Mouse (Mus musculus) B cell, adult (primary cell): Measurements from ENCODE around the gene Fam104a. TPM values are rescaled to one million over a fixed set of nuclear protein-coding genes. Genes with fewer than 3 reads are reported as not detected.

Experiments
- total RNA-seq: library from RNA; stranded (reverse); gene quantifications from 4 replicates; pipeline ENCODE4 v1.2.4, GENCODE M21; 2023; ENCODE audit not compliant: inconsistent age

Gene Fam104a
- total RNA-seq, result 20.4 to 23.5 TPM (median 20.9 TPM) in 4 replicates

DNA sequence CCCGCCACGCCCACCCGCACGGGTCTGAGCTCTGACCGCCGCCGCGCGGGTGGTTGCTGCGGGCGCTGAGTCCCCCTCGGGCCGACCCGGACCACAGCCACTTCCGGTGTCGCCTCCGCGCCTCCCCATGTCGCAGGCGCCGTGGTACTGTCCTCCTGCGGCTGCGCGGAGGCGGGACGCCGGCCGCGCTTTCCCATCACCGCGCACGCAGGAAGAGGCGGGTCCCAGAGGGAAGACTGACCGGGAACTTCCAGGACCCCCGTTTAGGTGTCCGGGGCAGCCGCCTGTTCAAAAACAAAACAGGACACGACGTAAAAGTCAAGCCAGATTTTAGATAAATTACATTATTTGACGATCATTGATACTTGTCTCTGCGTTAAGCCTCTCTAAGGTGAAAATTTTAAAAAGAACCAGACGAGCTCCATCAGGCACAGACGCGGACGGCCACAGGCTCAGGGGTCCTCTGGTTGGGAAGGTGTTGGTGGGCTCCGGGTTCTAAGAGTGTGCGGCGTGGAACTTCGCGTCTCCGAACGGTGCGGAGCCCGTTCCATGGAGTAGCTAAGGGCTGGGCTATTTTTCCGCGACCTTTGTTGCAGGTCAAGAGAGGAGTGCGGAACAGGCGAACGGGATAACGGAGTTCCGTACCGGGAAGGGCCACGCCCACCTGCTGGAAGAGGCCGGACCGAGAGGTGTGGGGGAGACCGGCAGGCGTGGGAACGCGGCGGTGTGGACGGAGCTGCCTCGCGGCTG is at the start of gene Fam104a, which contains the start of gene D11Wsu47e:
Gene Fam104a, minus strand, starts transcription at position 199 of the 750 bp plus-strand sequence.
Gene D11Wsu47e, plus strand, starts transcription at position 456 of the 750 bp plus-strand sequence.

DNA sequence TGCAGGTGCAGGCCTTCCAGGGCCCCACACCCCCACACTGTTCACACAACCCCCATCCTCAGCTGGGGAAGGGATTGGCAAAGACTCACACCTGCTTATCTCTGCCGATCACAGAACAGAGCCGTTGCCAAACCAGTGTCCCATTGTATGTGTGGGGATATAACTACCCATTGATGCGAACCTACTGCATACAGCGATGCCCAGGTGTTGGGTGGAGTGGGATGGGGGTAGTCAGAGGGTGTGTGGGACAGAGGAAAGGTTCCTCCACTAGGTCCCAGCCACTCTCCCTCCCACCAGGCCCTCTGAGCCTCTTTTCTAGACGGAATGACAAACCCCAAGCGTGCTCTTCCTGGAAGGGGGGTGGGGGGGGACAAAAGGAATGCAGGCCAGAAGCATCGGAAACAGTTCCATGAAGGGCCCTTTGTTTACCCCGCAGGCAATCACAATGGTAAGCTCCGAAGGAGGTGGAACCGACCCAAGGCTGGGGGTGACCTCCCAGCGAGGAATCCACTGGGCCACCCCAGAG is 25.8 kb upstream of the Fam104a start, which contains the start of gene Cpsf4l:
Gene Cpsf4l, minus strand, starts transcription at position 287 of the 526 bp plus-strand sequence.

DNA sequence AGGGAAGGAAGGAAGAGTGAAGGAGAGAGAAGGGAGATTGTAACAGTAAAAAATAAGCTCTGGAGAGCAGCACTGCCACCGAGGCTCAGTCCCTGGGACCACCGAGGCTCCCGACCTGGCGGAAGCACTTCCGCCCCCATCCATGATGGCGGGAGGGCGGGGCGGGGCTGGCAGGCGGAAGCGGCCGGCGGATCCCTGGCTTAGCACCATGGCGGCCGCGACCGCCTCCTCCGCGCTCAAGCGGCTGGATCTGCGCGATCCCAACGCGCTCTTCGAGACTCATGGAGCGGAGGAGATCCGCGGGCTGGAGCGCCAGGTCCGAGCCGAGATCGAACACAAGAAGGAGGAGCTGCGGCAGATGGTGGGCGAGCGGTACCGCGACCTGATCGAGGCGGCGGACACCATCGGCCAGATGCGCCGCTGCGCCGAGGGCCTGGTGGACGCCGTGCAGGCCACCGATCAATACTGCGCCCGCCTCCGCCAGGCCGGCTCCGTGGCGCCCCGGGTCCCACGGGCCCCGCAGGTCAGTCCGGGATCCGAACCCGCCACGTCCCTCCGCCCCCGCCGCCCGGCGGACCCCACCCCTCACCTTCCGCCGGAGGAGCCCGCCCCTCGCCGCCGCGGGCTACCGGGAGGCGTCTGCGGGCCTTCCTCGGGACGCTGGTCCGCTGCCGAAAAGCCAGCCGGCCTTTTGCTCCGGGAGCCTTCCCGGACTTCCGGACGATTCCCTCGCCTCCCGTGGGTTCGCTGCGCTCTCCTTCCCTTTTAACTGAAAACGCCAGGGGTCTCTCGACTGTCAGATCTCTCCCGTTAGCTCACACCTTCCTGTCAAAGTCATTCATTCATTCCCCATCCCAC is 34.4 kb downstream of the Fam104a start, which contains the start of gene Slc39a11:
Gene Slc39a11, minus strand, starts transcription at position 727 of the 858 bp plus-strand sequence.

DNA sequence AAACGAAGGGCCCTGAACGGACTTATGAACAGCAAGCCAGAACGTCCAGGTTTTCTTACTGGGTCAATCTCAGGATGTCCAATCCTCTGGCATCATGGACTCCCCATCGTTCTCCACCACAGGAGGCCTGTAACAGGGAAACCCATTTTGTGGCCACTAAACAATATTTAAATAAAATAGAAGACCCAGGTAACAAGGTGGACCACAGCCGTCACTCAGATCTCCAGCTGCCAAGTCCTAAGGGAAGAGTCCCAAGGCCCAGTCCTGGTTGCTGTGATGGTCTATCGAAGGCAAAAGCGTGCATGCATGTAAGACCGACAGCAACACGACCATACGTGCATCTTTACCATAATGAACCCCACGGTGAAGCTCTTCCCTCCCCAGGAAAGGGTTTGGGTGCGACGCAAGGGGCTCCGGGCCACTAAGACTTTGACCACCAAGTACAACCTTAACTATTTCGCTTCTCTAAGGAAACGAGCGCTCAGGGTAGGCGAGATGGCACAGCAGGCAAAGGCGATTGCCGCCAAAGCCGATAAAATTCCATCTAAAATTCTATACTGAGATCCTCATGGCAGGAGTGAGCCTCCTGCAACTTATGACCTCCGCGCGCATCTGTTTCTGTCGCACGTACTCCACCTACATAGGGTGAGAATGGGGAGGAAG is 35.1 kb downstream of the Fam104a start, which contains the start of gene Cog1:
Gene Cog1, plus strand, starts transcription at position 480 of the 663 bp plus-strand sequence.

DNA sequence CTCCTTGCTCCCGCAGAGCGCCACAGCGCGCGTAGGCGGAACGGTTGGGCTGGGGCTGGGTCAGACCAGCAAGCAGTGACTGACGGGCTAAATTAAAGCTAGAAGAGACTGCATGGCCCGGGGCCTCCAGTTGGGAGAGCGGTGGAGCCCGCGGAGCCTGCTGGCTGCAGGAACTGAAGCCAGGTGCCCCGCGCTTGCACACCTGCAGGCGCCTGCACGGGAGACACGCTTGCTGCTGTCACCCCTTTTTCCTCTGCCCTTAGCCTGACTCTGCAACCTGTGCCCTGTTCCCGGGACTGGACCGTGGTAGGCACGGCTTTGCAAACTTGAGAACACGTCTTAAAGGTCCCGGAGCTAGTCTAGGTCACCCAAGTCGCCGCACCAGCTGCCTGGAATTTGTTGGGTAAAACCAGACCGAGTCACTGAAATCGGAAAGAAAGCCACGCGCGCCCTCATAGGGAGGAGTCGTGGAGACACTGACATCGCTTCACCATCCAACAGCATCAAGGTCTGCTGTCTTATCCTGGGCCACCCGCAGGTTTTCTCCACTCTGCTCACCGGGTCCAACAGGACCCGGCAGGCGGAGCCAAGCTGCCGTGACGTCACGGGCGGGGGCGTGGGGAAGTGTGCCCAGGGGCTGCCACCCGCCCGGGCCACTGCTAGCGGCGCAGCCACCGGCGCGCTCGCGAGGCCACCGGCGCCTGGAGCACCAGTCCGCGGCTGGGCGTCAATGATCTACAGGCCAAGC is 65.1 kb downstream of the Fam104a start, which contains the start of gene Sstr2:
Gene Sstr2, plus strand, starts transcription at position 671 of the 748 bp plus-strand sequence.

Other genes with a start within 250 kb of the Fam104a start
- gene Sstr2, start 64.8 kb downstream of the Fam104a start, total RNA-seq, result not detected in 4 replicates
- 40.9 to 44.7 TPM (median 42.9 TPM) in 4 replicates for gene Cog1, start 35.0 kb downstream of the Fam104a start, total RNA-seq
- gene Slc39a11, start 34.1 kb downstream of the Fam104a start, total RNA-seq, result 4.4 to 6.9 TPM (median 5.5 TPM) in 4 replicates
- gene D11Wsu47e, start 257 bp upstream of the Fam104a start, total RNA-seq, result 15.8 to 21.4 TPM (median 18.8 TPM) in 4 replicates
- gene Cpsf4l, start 25.9 kb upstream of the Fam104a start, total RNA-seq, result not detected in 4 replicates
- gene Cdc42ep4, start 67.7 kb upstream of the Fam104a start, total RNA-seq, result 2.5 to 4.0 TPM (median 3.6 TPM) in 4 replicates